Mouse (Mus musculus) bone marrow, adult 2 months (tissue): ENCODE measurements at regions not wholly inside any gene's neighbourhood (a gene's known extent, or its start where the extent isn't known, plus 50 kb on each side); places are given as distances from the start of the nearest gene placed in this dataset.

Source experiments
- H3K27ac ChIP-seq: fragments of 200-500 bp; 2 replicates; pipeline ENCODE4 v1.5.1; 2012; ENCODE audit warnings: low read depth, mild to moderate bottlenecking, control low read depth, inconsistent platforms, low read length; ENCODE audit not compliant: control insufficient read depth, poor library complexity, insufficient read depth
- H3K4me1 ChIP-seq: fragments of 200-500 bp; 2 replicates; pipeline ENCODE4 v1.6.1; 2011; ENCODE audit warnings: low read length; ENCODE audit not compliant: control insufficient read depth, insufficient read depth
- H3K4me3 ChIP-seq: fragments of 200-500 bp; replicated peaks from 2 replicates; pipeline ENCODE3; 2011; ENCODE audit warnings: mild to moderate bottlenecking, low read depth, low read length, control low read depth; ENCODE audit not compliant: control insufficient read depth
- CTCF ChIP-seq: fragments of 200-500 bp; IDR thresholded peaks from 2 replicates; pipeline ENCODE4 v1.5.1; 2011; ENCODE audit warnings: low read length, control low read depth; ENCODE audit not compliant: control insufficient read depth, insufficient read depth
- POLR2A ChIP-seq: fragments of 200-500 bp; IDR thresholded peaks from 2 replicates; pipeline ENCODE4 v1.6.1; 2011; ENCODE audit warnings: low read depth, mild to moderate bottlenecking, control low read depth, low read length, borderline replicate concordance; ENCODE audit not compliant: control insufficient read depth
- WGBS: fragments of 180-500 bp; shearing (Covaris S2); methylation state at CpG from one replicate; pipeline ENCODE4 v1.1.7; 2018; 5-methylcytosine and 5-hydroxymethylcytosine counted together

DNA sequence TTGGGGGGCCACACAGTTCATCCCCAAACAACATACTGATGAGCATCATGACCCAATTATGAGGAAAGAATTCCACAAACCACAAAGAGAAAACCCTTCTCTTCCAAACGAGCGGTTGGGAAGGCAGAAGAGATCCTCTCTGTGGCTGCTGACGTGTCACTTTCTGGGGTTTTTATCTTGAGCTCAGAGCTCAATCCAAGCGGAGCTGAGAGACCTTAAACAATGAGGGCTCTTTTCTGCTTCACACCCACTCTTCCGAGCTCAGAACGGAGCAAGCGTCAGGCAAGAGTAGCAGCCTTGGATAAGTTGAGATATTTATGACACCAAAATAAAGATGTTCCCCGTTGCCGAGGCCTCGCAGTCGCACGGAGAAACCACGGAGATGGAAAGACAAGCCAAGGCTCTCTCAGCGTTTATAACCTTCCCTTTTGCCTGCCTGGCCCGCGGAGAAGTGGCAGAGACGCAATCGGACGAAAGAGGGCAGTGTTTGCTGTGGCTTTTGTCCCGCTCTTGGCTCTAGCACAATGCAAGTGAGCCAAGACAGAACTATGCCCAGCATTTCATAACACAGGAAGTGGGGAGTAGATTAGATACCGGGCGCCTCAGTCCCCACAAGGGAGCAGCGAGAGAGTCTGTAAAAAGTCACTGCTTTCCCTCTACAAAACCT is 100.7 kb downstream of the Chic2 start:
- under 1% methylated on average over 23 of the region's 23 CpGs for WGBS
- peak; percentile 86 for TF ChIP-seq CTCF
- TF ChIP-seq POLR2A, result no peak
- no peak overlapping the region for H3K4me3 ChIP-seq
- no peak overlapping the region for H3K27ac ChIP-seq
- no peaks in the 10 kb centered on the region; the same call in 1 of the 2 replicates for H3K4me1 ChIP-seq

DNA sequence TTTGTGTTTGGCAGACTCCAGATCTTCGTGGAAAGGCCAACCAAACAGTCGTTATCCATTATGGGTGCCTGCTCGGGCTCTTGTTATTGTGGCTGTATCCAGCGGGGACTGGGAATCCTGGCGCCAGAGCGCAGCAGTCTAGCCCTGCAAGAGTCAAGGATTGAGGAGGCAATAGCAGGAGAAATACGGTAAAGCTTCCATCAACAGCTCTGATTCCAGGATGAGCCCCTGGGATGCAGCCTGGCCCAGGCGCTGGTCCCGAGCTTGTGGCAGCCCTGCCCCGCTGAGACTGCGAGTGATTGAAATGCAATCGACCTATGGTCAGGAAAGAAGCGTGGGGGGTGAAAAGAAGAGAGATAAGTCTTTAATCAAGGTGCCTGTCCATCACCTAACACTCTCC is 103.1 kb downstream of the Chic2 start:
- Histone ChIP-seq H3K4me1 (no peaks in the 10 kb centered on the region), H3K4me3 (no peak overlapping the region), H3K27ac (no peak overlapping the region)
- TF ChIP-seq CTCF (no peak), POLR2A (no peak)
- 61% methylated on average over 13 of the region's 13 CpGs for WGBS

GRCm38 (mm10) chr5:74937416-74937940 is 107.1 kb downstream of the Chic2 start:
- H3K4me1 ChIP-seq, result no peaks in the 10 kb centered on the region
- H3K27ac ChIP-seq, result no peak overlapping the region
- no peak for TF ChIP-seq CTCF
- 64% methylated on average over 7 of the region's 7 CpGs for WGBS
- H3K4me3 ChIP-seq, result no peak overlapping the region

DNA sequence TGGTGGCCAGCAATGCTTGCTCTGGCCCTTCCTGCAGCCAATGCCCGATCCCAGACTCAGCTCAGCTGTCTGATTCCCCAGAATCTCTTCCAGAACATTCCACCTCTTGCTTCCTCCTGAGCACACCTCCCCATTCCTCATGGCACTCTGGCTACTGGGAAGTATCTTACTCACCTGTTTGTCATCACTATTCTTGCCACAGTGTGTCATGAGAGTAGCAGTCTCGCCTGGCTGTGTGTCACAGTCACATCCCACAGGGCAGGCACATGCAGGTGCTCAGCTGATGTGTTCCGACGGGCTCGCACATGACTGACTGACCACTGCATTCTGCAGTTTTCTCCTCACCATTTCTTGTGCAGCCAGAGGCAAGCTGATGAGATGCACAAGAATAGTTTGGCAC is 108.5 kb downstream of the Chic2 start:
- no peak overlapping the region for H3K27ac ChIP-seq
- no peak overlapping the region for H3K4me3 ChIP-seq
- no peaks in the 10 kb centered on the region for H3K4me1 ChIP-seq
- TF ChIP-seq POLR2A (no peak), CTCF (no peak)
- 80% methylated on average over 5 of the region's 5 CpGs for WGBS

GRCm38 (mm10) chr5:74935676-74936075 is 108.9 kb downstream of the Chic2 start:
- H3K27ac ChIP-seq, result no peak overlapping the region
- no peak overlapping the region for H3K4me3 ChIP-seq
- no peaks in the 10 kb centered on the region for H3K4me1 ChIP-seq
- 77% methylated on average over 8 of the region's 8 CpGs for WGBS
- TF ChIP-seq CTCF (no peak), POLR2A (no peak)

- H3K4me3 ChIP-seq, result no peak overlapping the region
- WGBS, result 93% methylated on average over 3 of the region's 3 CpGs
- no peak for TF ChIP-seq POLR2A
- TF ChIP-seq CTCF, result no peak
- H3K27ac ChIP-seq, result no peak overlapping the region
- H3K4me1 ChIP-seq, result no peaks in the 10 kb centered on the region; the same call in 1 of the 2 replicates
Observed at GRCm38 (mm10) chr5:74933276-74933675, 111.3 kb downstream of the Chic2 start.

DNA sequence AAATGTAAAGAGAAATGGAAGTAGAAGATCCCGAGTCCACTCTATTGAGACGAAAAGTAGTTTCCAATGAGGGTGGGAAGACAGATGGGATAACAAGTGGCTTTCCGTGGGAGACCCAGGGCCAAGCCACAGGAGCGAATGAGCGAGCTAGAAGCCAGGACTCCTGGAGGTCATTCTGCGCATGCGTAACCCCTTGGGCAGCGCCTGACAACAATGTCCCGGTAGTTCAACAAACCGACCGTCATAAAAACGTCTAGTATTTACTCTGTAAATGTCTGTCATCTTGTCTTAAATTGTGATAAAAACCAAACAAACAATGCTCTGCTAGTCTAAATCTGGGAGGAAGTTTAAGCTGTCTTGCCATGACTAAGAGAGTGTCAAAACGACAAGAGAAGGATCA is 112.4 kb downstream of the Chic2 start:
- H3K27ac ChIP-seq, result no peak overlapping the region
- 85% methylated on average over 13 of the region's 13 CpGs for WGBS
- H3K4me3 ChIP-seq, result no peak overlapping the region
- H3K4me1 ChIP-seq, result no peaks in the 10 kb centered on the region; the same call in 1 of the 2 replicates
- TF ChIP-seq POLR2A (no peak), CTCF (no peak)

GRCm38 (mm10) chr5:74931765-74932164 is 112.8 kb downstream of the Chic2 start:
- TF ChIP-seq POLR2A, result no peak
- no peak for TF ChIP-seq CTCF
- no peaks in the 10 kb centered on the region; the same call in 1 of the 2 replicates for H3K4me1 ChIP-seq
- no peak overlapping the region for H3K4me3 ChIP-seq
- H3K27ac ChIP-seq, result no peak overlapping the region
- WGBS, result 78% methylated on average over 12 of the region's 12 CpGs

DNA sequence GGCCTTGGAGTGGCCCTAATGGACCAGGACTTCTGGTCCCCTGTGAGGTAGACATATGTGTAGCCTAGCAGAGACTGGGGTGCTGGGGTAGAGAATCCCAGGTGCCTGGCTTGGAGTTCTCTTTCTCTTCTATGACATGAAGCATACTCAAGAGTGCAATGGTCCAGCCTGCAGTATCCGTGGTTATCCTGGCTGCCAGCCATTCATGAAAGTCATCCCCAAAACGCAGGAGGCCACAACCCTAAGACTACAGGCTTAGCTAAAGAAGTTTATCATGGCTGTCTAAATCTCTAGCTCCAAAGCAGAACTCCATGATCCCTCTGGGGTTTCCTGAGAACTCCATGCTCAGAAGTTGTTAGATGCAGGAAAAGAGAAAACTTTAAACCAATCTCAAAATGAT is 117.0 kb downstream of the Chic2 start:
- WGBS, result 59% methylated on average over 2 of the region's 2 CpGs
- Histone ChIP-seq H3K27ac (no peak overlapping the region), H3K4me1 (no peaks in the 10 kb centered on the region; the same call in 1 of the 2 replicates), H3K4me3 (no peak overlapping the region)
- TF ChIP-seq CTCF, result no peak
- TF ChIP-seq POLR2A, result no peak
